Mouse (Mus musculus) lung, postnatal 0 days (tissue): Measurements from ENCODE around the gene Pabpn1l. TPM values are rescaled to one million over a fixed set of nuclear protein-coding genes. Genes with fewer than 3 reads are reported as not detected.
"Not testable (repeated sequence)": the region's sequence is repeated elsewhere in the genome, so short reads cannot be mapped to it uniquely, and the experiment has no call there.

Source experiments
- ATAC-seq: fragments of 200-750 bp; cut with Nextera tagmentation; 2 replicates; pipeline ENCODE4 v1.8.0; 2017; ENCODE audit warnings: moderate library complexity
- DNase-seq: peaks from one replicate; pipeline ENCODE4 v3.0.0-alpha.2; 2016; ENCODE audit warnings: low spot score
- H3K27ac ChIP-seq: fragments of 300-500 bp; sonication (generic); 2 replicates; pipeline ENCODE4 v1.5.1; 2014; ENCODE audit warnings: antibody characterized with exemption, mild to moderate bottlenecking, low read length, mixed read lengths
- H3K27me3 ChIP-seq: fragments of 300-500 bp; sonication (generic); replicated peaks from 2 replicates; pipeline ENCODE4 v1.6.1; 2014; ENCODE audit warnings: low read length, mixed read lengths; ENCODE audit not compliant: insufficient read depth
- H3K36me3 ChIP-seq: fragments of 300-500 bp; sonication (generic); 2 replicates; pipeline ENCODE4 v1.6.1; 2014; ENCODE audit warnings: low read length, mixed read lengths; ENCODE audit not compliant: insufficient read depth
- H3K4me1 ChIP-seq: fragments of 300-500 bp; sonication (generic); 2 replicates; pipeline ENCODE4 v1.6.1; 2014; ENCODE audit warnings: antibody characterized with exemption, low read depth, low read length, mixed read lengths; ENCODE audit not compliant: insufficient read depth
- H3K4me2 ChIP-seq: fragments of 300-500 bp; sonication (generic); replicated peaks from 2 replicates; pipeline ENCODE4 v1.6.1; 2014; ENCODE audit warnings: low read depth, mild to moderate bottlenecking, low read length, moderate library complexity, mixed read lengths
- H3K4me3 ChIP-seq: fragments of 300-500 bp; sonication (generic); 2 replicates; pipeline ENCODE4 v1.5.1; 2014; ENCODE audit warnings: low read depth, low read length
- H3K9ac ChIP-seq: fragments of 300-500 bp; sonication (generic); replicated peaks from 2 replicates; pipeline ENCODE4 v1.6.1; 2014; ENCODE audit warnings: low read depth, mild to moderate bottlenecking
- H3K9me3 ChIP-seq: fragments of 300-500 bp; sonication (generic); 2 replicates; pipeline ENCODE4 v1.6.1; 2016; ENCODE audit warnings: low read length, mixed read lengths
- CTCF ChIP-seq: IDR thresholded peaks from 2 replicates; pipeline ENCODE4 v1.5.1; 2016; ENCODE audit warnings: antibody characterized with exemption, mild to moderate bottlenecking
- EP300 ChIP-seq: IDR thresholded peaks from 2 replicates; pipeline ENCODE4 v1.6.1; 2016; ENCODE audit warnings: antibody characterized with exemption, mild to moderate bottlenecking, control low read depth
- WGBS: fragments of 180-500 bp; shearing (Covaris S2); extraction: QIAGEN DNeasy Blood & Tissue Kit; methylation state at CpG from one replicate; pipeline ENCODE4 v1.1.7; 2014; 5-methylcytosine and 5-hydroxymethylcytosine counted together
- polyA plus RNA-seq: library from polyadenylated mRNA; unstranded; fragments of >200 nt; fragmentation: Nextera tagmentation; extraction: Ambion mirVana; gene quantifications from 2 replicates; pipeline ENCODE4 v1.2.1, GENCODE M21; 2015

The Pabpn1l gene
- polyA plus RNA-seq, 1 experiment from 2014 or later: not detected

DNA sequence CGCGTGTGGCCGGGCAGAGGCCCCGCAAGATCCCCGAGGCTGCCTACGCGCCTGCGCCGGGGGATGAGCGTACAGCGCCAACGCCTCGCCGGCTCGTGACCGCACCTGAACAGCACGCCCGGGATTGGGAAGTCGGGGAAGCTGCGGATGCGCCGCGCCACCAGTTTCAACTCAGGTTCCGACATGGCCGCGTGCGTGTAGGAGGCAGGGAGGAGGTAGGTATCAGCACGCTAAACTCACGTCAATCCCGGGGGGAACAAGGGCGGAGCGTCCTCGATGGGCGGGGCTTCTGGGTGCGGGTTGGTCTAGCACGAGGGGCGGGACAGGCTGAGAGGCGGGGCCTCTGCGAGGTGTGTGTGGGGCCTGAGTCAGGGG, 45.9 kb downstream of the Pabpn1l start, which contains the start of gene Aprt:
Gene Aprt (minus strand): TSS at position 262 of the 375 bp plus-strand sequence.
- Histone ChIP-seq H3K27ac (peak within 1 kb of the TSS; percentile 68), H3K36me3 (no peaks in the 10 kb centered on the region), H3K4me2 (peak within 1 kb of the TSS; percentile 95), H3K4me1 (peaks cover 21% of the 10 kb centered on the region; the same call in 1 of the 2 replicates), H3K4me3 (peak within 1 kb of the TSS; percentile 61), H3K9me3 (no peaks in the 10 kb centered on the region), H3K9ac (peak within 1 kb of the TSS; percentile 63), H3K27me3 (no peaks in the 10 kb centered on the region)
- 3% methylated on average over 38 of the region's 39 CpGs for WGBS
- TF ChIP-seq EP300: no peak
- TF ChIP-seq CTCF: no peak
- ATAC-seq (peak; percentile 94), DNase-seq (peak; percentile 95)

DNA sequence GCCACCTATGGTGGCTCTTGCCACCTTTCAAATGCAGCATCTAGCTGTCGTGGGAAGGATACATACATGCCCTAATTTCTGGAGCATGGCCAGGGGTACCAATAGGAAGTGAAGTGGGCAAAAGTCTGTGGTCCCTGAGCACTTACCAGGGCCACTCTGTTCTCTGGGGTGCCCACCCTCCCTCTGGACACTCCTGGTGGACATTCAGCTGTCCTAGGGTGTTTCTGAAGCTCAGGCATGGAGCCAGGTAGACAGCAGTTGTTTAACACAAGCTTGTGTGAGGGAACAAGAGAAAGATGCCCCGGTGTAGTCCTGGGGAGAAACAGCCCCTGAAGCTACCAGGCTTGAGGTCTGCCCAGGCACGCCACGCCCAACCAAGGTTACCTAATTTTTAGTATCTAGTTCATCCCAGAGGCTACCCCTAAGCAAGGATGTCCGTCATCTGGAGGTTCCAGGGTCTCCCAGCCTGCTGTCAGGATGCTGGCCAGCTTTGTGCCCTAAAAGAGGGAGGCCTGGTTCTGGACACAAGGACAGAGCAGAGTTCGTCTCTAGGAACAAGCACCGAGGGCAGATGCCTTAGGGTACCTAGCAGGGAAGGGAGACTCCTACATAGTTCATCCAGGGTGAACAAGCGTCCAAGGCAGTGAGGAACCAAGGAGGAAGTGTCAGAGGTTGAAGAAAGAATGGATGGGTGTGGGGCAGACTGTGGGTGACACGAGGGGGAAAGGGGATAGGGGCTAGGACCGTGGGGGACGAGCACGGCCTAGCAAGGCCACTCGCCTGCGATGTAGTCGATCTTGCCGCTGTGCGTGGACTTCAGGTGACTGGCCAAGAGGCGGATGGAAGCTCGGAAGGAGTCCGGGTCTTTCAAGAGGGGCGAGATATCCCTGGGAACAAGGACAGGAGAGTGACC, 46.5 kb downstream of the Pabpn1l start:
- no peaks in the 10 kb centered on the region for H3K9me3 ChIP-seq
- peak overlapping the region; percentile 95 for H3K4me2 ChIP-seq
- TF ChIP-seq CTCF (no peak), EP300 (no peak)
- peak; percentile 6 for ATAC-seq
- H3K36me3 ChIP-seq: no peaks in the 10 kb centered on the region
- peak overlapping the region; percentile 63 for H3K9ac ChIP-seq
- 12% methylated on average over 21 of the region's 21 CpGs for WGBS
- peak overlapping the region; percentile 61 for H3K4me3 ChIP-seq
- no peak for DNase-seq
- H3K27ac ChIP-seq: peak overlapping the region; percentile 68
- no peaks in the 10 kb centered on the region for H3K27me3 ChIP-seq
- peaks cover 21% of the 10 kb centered on the region; the same call in 1 of the 2 replicates for H3K4me1 ChIP-seq

- 37% methylated on average over 8 of the region's 8 CpGs for WGBS
- no peaks in the 10 kb centered on the region for H3K9me3 ChIP-seq
- DNase-seq: no peak
- TF ChIP-seq EP300: no peak
- no peak for TF ChIP-seq CTCF
- H3K4me1 ChIP-seq: peaks cover 21% of the 10 kb centered on the region; the same call in 1 of the 2 replicates
- H3K4me3 ChIP-seq: no peak overlapping the region
- no peak overlapping the region for H3K9ac ChIP-seq
- no peaks in the 10 kb centered on the region for H3K27me3 ChIP-seq
- ATAC-seq: peak; percentile 20
- no peaks in the 10 kb centered on the region for H3K36me3 ChIP-seq
- H3K4me2 ChIP-seq: peak overlapping the region; percentile 95
- H3K27ac ChIP-seq: peak overlapping the region; percentile 44
Observed at GRCm38 (mm10) chr8:122575286-122575685, 47.3 kb downstream of the Pabpn1l start.

DNA sequence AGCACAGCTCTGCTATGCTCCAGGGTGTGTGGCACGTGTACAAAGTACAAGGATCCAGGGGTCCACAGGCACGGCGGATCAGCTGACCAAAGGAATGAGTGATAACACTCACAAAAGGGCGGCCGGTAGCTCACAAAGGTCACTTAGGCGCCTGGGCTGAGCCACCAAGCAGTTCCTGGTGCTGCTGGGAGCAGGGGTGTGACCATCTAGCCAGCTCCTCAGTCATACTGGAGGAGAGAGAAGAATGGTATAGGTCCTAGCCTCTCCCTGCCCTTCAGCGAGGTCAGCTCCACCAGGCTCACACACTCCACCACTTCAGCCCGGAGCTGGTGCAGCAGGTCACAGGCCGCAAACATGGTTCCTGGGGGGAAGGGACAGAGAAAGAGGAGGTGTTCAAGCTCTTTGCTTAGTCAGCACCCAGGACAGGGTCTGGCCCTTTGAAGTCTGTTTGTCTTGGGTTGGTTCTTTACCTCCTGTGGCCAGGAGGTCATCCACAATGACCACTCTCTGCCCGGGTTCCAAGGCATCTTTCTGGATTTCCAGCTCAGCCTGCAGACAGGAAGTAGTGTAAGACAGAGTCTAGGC, 47.8 kb downstream of the Pabpn1l start:
- Histone ChIP-seq H3K4me1 (peaks cover 21% of the 10 kb centered on the region; the same call in 1 of the 2 replicates), H3K4me3 (no peak overlapping the region), H3K27ac (peak overlapping the region; percentile 44), H3K36me3 (no peaks in the 10 kb centered on the region), H3K9me3 (no peaks in the 10 kb centered on the region), H3K9ac (no peak overlapping the region), H3K27me3 (no peaks in the 10 kb centered on the region), H3K4me2 (peak overlapping the region; percentile 95; the same call in 1 of the 2 replicates)
- TF ChIP-seq CTCF (no peak), EP300 (no peak)
- 35% methylated on average over 10 of the region's 10 CpGs for WGBS
- no peak for ATAC-seq
- no peak for DNase-seq

DNA sequence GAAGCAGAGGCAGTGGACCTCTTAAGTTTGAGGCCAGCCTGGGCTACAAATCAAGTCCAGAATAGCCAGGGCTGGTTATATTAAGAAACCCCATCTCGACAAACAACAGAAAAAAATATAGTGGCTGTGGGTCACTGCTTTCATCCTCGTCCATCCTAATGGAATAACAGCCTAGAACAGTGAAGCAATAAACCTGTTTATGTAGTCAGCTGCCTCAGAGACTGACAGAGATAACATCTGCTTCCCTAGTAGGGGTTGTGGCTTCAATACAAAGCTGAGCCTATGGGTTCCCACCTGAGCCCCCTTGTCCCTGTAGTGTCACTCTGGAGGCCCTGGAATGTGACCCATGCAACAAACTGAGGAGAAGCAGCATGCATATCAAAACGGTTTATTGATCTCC, 48.3 kb downstream of the Pabpn1l start:
- Histone ChIP-seq H3K36me3 (no peaks in the 10 kb centered on the region), H3K9me3 (no peaks in the 10 kb centered on the region), H3K4me2 (no peak overlapping the region), H3K27ac (no peak overlapping the region), H3K27me3 (no peaks in the 10 kb centered on the region), H3K4me3 (no peak overlapping the region), H3K4me1 (peaks cover 21% of the 10 kb centered on the region; the same call in 1 of the 2 replicates), H3K9ac (no peak overlapping the region)
- 33% methylated on average over 3 of the region's 3 CpGs for WGBS
- ATAC-seq: no peak
- TF ChIP-seq EP300 (no peak), CTCF (no peak)
- no peak for DNase-seq

DNA sequence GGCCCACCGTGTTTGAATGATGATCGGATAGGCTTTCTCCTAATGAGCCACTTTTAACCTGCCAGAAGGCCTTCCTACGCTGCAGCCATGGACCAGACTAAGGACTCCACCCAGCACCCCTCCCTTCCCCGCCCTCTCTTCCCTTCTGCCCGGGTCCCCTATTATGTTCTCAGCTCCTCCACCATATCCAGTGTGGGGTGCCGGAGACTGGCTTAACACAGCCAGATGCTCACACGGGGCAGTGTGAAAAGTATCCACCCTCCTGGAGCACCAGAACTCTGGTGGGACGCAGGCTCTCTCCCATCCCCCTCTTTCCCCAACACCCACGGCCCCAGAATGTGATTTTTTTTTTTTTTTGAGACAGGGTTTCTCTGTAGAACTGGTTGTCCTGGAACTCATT, 49.0 kb downstream of the Pabpn1l start:
- Histone ChIP-seq H3K36me3 (no peaks in the 10 kb centered on the region), H3K27ac (no peak overlapping the region), H3K9me3 (no peaks in the 10 kb centered on the region), H3K27me3 (no peaks in the 10 kb centered on the region), H3K4me3 (no peak overlapping the region), H3K9ac (no peak overlapping the region), H3K4me1 (peaks cover 27% of the 10 kb centered on the region; the same call in 1 of the 2 replicates), H3K4me2 (no peak overlapping the region)
- TF ChIP-seq EP300 (no peak), CTCF (no peak)
- DNase-seq (no peak), ATAC-seq (no peak)
- 64% methylated on average over 9 of the region's 9 CpGs for WGBS

GRCm38 (mm10) chr8:122573176-122573575, 49.4 kb downstream of the Pabpn1l start:
- H3K36me3 ChIP-seq, DNase-seq, H3K4me3 ChIP-seq, H3K27ac ChIP-seq, H3K27me3 ChIP-seq, H3K9ac ChIP-seq, H3K4me2 ChIP-seq, H3K9me3 ChIP-seq, ATAC-seq: not testable (repeated sequence)
- WGBS: 44% methylated on average over 4 of the region's 4 CpGs
- peaks cover 27% of the 10 kb centered on the region; the same call in 1 of the 2 replicates for H3K4me1 ChIP-seq
